Mouse (Mus musculus) hindbrain, embryonic 14.5 days (tissue): ENCODE results near the gene Xlr4a. TPM values are rescaled to one million over a fixed set of nuclear protein-coding genes. Genes with fewer than 3 reads are reported as not detected.
"Not testable (repeated sequence)": the region's sequence is repeated elsewhere in the genome, so short reads cannot be mapped to it uniquely, and the experiment has no call there.

Experiments
- ATAC-seq: fragments of 200-750 bp; cut with Nextera tagmentation; 2 replicates; pipeline ENCODE4 v1.8.0; 2017; ENCODE audit warnings: moderate number of reproducible peaks, mild to moderate bottlenecking, moderate TSS enrichment, moderate library complexity; ENCODE audit not compliant: low FRiP score
- DNase-seq: peaks from one replicate; pipeline ENCODE4 v3.0.0-alpha.2; 2015; ENCODE audit warnings: low spot score
- H3K27ac ChIP-seq: fragments of 300-500 bp; sonication (generic); 2 replicates; pipeline ENCODE4 v1.5.1; 2014; ENCODE audit warnings: mild to moderate bottlenecking, moderate library complexity
- H3K27me3 ChIP-seq: fragments of 300-500 bp; sonication (generic); 2 replicates; pipeline ENCODE4 v1.6.1; 2014; ENCODE audit warnings: mild to moderate bottlenecking, low read length, mixed read lengths; ENCODE audit not compliant: control insufficient read depth, insufficient read depth
- H3K36me3 ChIP-seq: fragments of 300-500 bp; sonication (generic); replicated peaks from 2 replicates; pipeline ENCODE4 v1.6.1; 2014; ENCODE audit not compliant: control insufficient read depth, insufficient read depth
- H3K4me1 ChIP-seq: fragments of 300-500 bp; sonication (generic); replicated peaks from 2 replicates; pipeline ENCODE4 v1.6.1; 2014; ENCODE audit warnings: antibody characterized with exemption, low read length, mixed read lengths; ENCODE audit not compliant: control insufficient read depth, insufficient read depth
- H3K4me2 ChIP-seq: fragments of 300-500 bp; sonication (generic); replicated peaks from 2 replicates; pipeline ENCODE4 v1.6.1; 2014; ENCODE audit warnings: mild to moderate bottlenecking, moderate library complexity
- H3K4me3 ChIP-seq: fragments of 300-500 bp; sonication (generic); replicated peaks from 2 replicates; pipeline ENCODE4 v1.5.1; 2014; ENCODE audit warnings: mild to moderate bottlenecking, low read length
- H3K9ac ChIP-seq: fragments of 300-500 bp; sonication (generic); 2 replicates; pipeline ENCODE4 v1.6.1; 2014
- H3K9me3 ChIP-seq: fragments of 300-500 bp; sonication (generic); 2 replicates; pipeline ENCODE4 v1.6.1; 2016; ENCODE audit warnings: low read length; ENCODE audit not compliant: control insufficient read depth
- WGBS: fragments of 180-500 bp; shearing (Covaris S2); extraction: QIAGEN DNeasy Blood & Tissue Kit; methylation state at CpG from one replicate; pipeline ENCODE4 v1.1.7; 2014; 5-methylcytosine and 5-hydroxymethylcytosine counted together
- polyA plus RNA-seq: library from polyadenylated mRNA; unstranded; fragments of >200 nt; fragmentation: Nextera tagmentation; extraction: Ambion mirVana; gene quantifications from 2 replicates; pipeline ENCODE4 v1.2.1, GENCODE M21; 2014

Xlr4a gene
- not detected in 2 replicates for polyA plus RNA-seq

DNA sequence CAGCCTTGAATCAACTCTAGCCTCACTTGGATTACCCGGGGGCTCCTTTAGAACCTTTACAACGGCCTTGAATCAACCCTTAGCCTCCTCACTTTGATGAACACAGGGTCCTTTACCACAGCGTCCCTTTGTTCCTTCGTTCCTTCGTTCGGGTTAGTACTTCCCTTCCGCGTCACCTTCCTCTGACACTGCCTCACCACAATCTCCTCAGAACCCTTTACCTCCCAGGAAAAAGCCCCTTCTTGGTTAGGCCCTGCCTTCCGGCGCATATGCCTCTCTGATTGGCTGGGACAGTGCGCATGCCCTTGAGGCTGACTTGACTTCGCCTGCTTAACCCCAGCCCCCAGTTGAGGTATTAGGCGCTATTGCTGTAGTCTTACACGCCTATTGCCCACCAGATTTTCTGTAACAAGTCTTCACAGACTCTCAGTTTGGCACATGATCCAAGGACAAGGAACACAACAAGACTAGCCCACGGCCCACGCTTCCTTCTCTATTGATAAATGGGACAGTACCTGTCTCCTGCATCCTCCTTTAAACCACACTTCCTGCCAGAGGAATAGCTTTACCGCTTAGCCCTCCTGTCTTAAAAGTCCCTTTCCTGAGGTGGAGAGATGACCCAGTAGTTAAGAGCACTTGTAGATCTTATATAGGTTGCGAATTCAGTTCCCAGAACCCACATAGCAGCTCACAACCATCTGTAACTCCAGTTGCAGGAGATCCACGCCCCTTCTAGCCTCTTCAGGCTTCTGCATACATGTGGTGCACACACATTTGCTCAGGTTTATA lies at the start of gene Xlr4a:
Xlr4a (minus strand) TSS at position 212 of the 789 bp plus-strand sequence.
- H3K9me3 ChIP-seq, H3K27ac ChIP-seq, ATAC-seq, H3K27me3 ChIP-seq, H3K4me1 ChIP-seq, H3K36me3 ChIP-seq, DNase-seq, H3K4me2 ChIP-seq, H3K9ac ChIP-seq, H3K4me3 ChIP-seq: not testable (repeated sequence)
- WGBS, result 83% methylated on average over 17 of the region's 19 CpGs

DNA sequence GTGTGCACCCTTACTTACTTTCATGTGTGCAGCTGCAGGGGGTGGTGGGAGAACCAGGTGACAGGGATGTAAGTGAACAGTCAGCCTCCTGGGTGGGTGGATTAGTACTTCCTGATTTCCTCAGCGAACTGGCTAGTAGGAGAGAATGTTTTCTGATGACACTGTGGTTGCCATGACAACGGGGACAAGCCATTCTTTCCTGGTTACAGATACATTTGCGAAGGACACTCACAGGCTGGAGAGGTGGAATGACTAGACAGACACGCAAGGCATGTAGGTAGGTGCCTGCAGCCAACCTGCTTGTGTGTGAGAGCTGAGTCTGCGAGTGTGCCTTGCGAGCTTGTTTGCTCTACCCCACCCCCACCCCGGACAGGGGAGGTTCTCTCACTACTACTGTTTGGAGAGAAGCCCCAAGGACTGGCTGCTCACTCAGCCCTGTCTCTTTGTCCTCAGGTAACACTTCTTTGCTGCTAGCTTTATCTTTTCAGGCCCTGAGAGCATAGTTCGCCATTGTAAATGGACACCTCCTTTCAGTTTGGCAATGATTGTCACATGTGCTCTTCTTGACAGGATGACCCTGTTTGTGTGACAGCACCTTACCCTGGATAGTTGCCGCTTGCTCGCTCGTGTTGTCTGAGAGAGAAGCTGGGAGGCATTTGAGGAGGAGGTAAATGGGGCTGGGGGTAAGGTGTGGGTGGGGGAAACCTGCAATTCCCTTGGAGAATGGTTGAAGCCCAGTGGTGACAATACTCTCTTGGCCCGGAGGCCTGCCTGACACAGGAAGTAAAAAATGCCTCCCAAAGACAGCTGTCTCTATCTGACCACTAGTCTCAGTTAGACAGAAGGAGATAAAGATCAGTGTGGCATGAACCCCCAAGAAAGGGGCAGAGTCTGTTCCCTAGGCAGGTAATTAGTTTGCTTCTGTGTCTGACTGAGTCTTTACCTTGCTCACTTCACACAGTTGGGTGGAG lies 40.9 kb upstream of the Xlr4a start:
- not testable (repeated sequence) for H3K36me3 ChIP-seq, H3K4me2 ChIP-seq, H3K27me3 ChIP-seq, H3K9ac ChIP-seq, DNase-seq, H3K27ac ChIP-seq, H3K4me3 ChIP-seq, H3K4me1 ChIP-seq, H3K9me3 ChIP-seq
- no CpG with 5 or more reads among the region's 12 CpGs for WGBS
- peak; percentile 71; the same call in 1 of the 2 replicates for ATAC-seq

DNA sequence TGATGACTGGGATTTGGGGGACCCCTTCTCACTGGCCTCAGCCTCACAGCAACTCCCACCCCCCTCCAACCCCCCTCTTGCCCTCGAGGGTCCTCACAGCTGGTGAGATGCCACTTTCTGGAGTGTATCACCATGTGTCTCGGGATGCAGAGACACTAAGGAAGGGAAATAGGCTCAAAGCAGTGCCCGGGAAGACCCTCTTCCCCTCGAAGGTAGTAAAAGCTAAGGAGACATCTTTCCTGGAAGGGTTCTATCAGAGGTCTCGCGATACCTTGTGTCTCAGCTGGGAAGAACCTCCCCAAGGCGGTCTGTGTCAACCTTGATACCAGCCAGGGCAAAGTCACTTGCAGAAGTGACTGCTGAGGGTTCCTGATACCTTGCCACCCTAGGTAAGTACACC lies 34.5 kb upstream of the Xlr4a start, which contains the start of gene Gm14685:
Gm14685 (plus strand) TSS at position 301 of the 400 bp plus-strand sequence.
- H3K27me3 ChIP-seq, H3K4me1 ChIP-seq, H3K36me3 ChIP-seq, H3K4me3 ChIP-seq, H3K27ac ChIP-seq, H3K4me2 ChIP-seq, DNase-seq, H3K9ac ChIP-seq, H3K9me3 ChIP-seq, ATAC-seq: not testable (repeated sequence)
- WGBS, result no CpG with 5 or more reads among the region's 7 CpGs

DNA sequence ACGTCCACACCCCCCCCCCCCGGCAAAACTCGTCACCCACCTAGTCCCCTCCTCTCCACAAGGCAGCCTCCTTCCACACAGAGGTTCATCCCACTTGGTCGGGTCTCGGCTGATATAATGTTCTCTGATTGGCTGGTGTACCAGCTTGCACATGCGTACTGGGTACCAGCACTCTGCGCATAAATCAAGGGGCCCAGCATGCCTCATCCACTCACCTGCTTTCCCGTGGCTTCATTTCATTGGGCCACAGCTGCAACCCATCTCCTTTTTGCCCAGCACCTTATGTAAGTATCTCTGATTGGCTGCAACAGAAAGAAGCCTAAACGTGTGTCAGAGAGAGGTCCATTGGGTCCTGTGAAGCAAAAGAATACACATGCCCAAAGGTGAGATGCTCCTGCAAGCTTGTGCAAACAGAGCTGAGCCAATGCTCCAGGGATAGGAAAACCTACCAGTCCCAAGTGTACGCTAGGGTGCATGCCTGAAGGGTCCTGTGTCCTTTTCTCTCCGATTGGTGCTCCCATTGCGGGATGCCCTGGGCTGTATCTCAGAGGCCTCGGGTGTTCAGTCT lies 14.7 kb upstream of the Xlr4a start, which contains the start of gene Xlr3a:
Xlr3a (minus strand) TSS at position 155 of the 568 bp plus-strand sequence.
- H3K4me3 ChIP-seq, H3K9me3 ChIP-seq, H3K27ac ChIP-seq, H3K4me2 ChIP-seq, H3K4me1 ChIP-seq, H3K9ac ChIP-seq, DNase-seq, ATAC-seq, H3K27me3 ChIP-seq, H3K36me3 ChIP-seq: not testable (repeated sequence)
- WGBS, result 74% methylated on average over 12 of the region's 13 CpGs

DNA sequence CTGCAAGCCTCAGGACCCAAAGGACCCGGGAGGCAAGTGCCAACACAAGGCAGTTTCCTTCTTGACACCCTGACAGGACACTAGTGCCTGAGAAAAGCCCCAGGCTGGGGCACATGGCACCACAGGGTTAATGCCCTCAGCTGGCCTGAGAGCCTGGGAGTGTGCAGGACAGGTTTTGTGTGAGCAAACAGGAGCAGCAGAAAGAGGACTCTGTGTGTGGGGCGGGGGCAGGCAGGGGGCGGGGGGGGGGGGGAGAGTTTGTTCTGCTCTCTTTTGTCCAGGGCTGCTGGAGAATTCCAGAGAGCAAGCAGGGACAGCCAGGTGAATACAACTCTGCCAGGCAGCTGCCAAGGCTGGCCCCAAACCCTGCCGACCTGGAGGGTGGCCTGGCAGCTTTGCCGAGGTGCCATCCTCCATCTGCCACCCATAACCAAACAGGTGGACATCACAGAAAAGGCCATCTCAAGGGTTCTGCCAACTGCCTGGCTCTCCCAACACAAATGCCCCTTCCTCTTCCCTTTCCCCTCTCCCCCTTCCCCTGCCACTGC lies 15.4 kb downstream of the Xlr4a start:
- WGBS, result no CpG with 5 or more reads among the region's 5 CpGs
- H3K9ac ChIP-seq, H3K4me1 ChIP-seq, H3K9me3 ChIP-seq, DNase-seq, H3K4me2 ChIP-seq, H3K27ac ChIP-seq, H3K4me3 ChIP-seq, H3K36me3 ChIP-seq, H3K27me3 ChIP-seq: not testable (repeated sequence)
- 0 out of 2 replicates have a peak, but pooled peaks have one; percentile 35 for ATAC-seq

DNA sequence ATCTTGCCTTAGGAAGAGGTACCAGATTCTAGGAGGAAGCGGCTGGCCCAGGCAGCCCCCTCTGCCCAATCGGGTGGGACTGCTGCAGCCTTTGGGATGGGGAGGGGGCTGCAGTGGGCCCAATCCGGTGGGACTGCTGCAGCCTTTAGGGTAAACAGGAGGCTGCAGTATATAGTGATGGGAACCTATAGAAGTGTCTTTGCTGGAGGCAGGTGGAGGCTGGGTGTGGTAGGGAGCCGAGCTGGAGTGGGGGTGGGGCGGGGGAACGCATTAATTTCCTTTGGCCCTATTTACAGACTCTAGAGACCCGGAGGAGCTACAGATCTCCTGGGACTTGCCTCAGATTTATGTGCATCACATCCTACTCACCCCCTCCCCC lies 17.9 kb downstream of the Xlr4a start, which contains the start of gene Pnma3:
Pnma3 (plus strand) TSS at position 373 of the 379 bp plus-strand sequence.
- 32% methylated on average over 7 of the region's 7 CpGs for WGBS
- Histone ChIP-seq H3K27ac (peak within 1 kb of the TSS; percentile 26; the same call in 1 of the 2 replicates), H3K9ac (peak within 1 kb of the TSS; percentile 53), H3K36me3 (no peaks in the 10 kb centered on the region), H3K9me3 (no peaks in the 10 kb centered on the region), H3K4me1 (no peaks in the 10 kb centered on the region), H3K4me3 (peak within 1 kb of the TSS; percentile 35), H3K27me3 (no peaks in the 10 kb centered on the region), H3K4me2 (peak within 1 kb of the TSS; percentile 56)
- ATAC-seq, result peak; percentile 60; the same call in 1 of the 2 replicates
- no peak for DNase-seq

DNA sequence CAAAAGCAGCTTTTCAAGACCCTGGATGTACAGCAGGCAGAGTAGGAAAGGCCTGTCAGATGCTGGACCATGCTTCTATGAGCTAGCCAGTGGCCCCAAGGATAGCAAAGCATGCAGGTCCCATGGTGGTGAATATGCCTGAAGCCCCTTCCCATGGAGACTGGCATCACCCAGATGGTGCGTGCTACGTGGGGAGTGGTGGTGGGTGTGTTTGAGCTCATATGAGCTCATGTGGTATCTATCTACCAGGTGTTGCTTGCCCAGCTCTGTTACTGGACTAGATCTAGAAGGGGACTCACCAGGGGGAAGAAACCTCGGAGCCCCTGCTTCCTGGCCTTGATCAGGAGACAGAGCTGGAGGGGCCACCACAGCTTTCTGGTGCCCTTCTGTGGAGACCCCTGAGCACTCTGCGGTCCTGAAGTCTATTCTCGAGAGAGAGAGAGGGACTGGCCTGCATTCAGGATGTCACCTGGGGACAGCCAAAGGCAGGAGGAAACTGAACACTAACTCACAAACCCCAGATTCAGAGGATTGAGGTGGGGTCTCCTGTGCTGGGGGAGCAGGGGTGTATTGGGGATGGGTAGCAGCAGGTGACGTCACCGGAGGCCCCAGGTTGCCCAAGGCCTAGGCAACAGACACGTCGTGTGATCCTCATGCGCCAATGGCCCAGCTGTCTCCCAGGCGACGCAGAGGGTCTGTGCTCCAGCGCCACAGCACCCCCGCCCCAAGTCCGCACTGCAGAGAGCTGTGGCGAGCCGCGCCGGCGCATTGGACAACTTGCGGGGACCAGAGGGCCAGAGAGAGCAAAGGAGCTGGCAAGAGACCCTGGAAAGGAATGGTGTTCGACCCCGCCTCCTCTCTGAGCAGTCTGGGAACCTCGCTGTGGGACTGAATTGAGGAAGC lies 18.5 kb downstream of the Xlr4a start:
- 32% methylated on average over 24 of the region's 24 CpGs for WGBS
- H3K36me3 ChIP-seq, result no peaks in the 10 kb centered on the region
- peak overlapping the region; percentile 56 for H3K4me2 ChIP-seq

DNA sequence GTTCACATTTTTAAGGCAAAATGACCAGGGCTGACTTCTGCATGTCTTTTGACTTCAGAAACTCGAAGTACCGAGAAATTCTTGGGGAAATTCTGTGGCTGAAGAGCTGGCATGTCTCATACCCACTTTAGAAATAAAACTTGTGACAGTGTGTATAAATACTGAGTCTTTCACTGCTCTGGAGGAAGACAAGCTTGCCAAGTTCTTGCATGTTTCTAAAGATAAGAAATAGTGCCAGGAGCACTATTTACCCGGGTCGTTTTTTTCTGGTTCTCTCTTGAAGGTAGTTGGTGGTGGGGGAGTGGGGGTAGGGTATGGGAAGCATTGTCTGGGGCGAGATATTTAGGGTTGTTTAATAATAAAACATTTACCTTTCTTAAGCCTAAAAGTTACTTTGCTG lies 20.0 kb downstream of the Xlr4a start:
- WGBS, result 66% methylated on average over 5 of the region's 5 CpGs
- H3K9ac ChIP-seq, result no peak overlapping the region
- no peak overlapping the region for H3K4me2 ChIP-seq
- ATAC-seq (no peak), DNase-seq (no peak)
- no peaks in the 10 kb centered on the region for H3K36me3 ChIP-seq
- H3K4me3 ChIP-seq, result no peak overlapping the region
- H3K9me3 ChIP-seq, result no peaks in the 10 kb centered on the region
- no peaks in the 10 kb centered on the region for H3K4me1 ChIP-seq
- H3K27me3 ChIP-seq, result no peaks in the 10 kb centered on the region
- H3K27ac ChIP-seq, result no peak overlapping the region

More for the DNA sequence above, 18.5 kb downstream of the Xlr4a start:
- ATAC-seq (peak; percentile 89), DNase-seq (peak; percentile 32)
- Histone ChIP-seq H3K27ac (peak overlapping the region; percentile 26; the same call in 1 of the 2 replicates), H3K9ac (peak overlapping the region; percentile 53), H3K9me3 (no peaks in the 10 kb centered on the region), H3K27me3 (no peaks in the 10 kb centered on the region), H3K4me1 (no peaks in the 10 kb centered on the region), H3K4me3 (peak overlapping the region; percentile 35)
